Mouse (Mus musculus) layer of hippocampus, postnatal 14 days (tissue): ENCODE results near the gene Socs7. TPM values are rescaled to one million over a fixed set of nuclear protein-coding genes. Genes with fewer than 3 reads are reported as not detected.
"Not testable (repeated sequence)": the region's sequence is repeated elsewhere in the genome, so short reads cannot be mapped to it uniquely, and the experiment has no call there.

Experiments
- DNase-seq, 2 experiments: peaks; one replicate each; pipeline ENCODE4 v3.0.0; 2021 to 2022; ENCODE audit warnings: low spot score in 2 of 2, mixed read lengths in 1 of 2
- long read RNA-seq, 2 experiments: library from polyadenylated mRNA; stranded (forward); transcript quantifications; one replicate each; pipeline ENCODE4 v2.0.0; 2021
- total RNA-seq, 2 experiments: library from RNA; stranded (reverse); gene quantifications; 2 replicates each; pipeline ENCODE4 v1.2.3; 2021

The Socs7 gene
- total RNA-seq, result 10 to 100 TPM; 75.2 to 77.8 TPM
- long read RNA-seq, experiment 1, partial matches to known transcripts, result 0 of 12 reads
- long read RNA-seq, experiment 1, other reads (novel, unspliced or antisense), result 12 of 12 reads
- long read RNA-seq, experiment 2, full-length matches to known transcripts, result 2 of 31 reads
- long read RNA-seq, experiment 2, partial matches to known transcripts, result 28 of 31 reads
- long read RNA-seq, experiment 2, other reads (novel, unspliced or antisense), result 1 of 31 reads

DNA sequence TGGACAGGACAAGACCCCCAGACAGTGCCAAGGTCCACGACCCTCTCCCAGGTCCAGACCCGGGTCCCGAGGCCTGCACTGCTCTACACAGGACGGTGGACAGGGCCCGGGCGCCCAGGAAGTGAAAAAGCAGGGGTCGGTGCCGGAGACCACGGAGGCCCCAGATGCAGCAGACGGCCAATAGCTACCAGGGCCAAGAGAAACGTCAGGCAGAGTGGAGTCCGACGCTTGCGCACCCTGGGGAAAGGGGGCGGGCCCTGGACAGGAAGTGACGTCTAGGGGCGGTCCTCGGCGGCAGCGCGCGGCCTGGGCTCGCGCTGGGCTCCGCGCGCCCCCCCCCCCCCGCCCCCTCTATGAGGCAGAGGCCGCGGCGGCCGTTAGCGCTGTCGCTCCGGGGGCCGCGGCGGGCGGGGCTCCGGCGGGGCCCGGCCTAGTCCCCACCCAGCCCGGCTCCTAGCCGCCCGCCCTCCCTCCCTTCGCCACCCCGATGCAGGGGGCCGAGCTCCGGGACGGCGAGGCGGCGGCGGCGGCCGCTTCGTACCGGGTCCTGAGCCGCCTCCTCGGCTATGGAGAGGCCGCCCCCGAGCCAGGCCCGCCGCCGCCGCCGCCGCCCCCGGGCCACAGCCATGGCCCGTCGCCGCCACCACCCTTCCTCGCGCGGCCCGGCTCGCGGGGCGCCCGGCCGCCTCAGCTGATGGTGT lies at the start of gene Socs7:
Gene Socs7 (plus strand): TSS at position 604 of the 701 bp plus-strand sequence.
- DNase-seq, result peak; percentile 89 to 96

DNA sequence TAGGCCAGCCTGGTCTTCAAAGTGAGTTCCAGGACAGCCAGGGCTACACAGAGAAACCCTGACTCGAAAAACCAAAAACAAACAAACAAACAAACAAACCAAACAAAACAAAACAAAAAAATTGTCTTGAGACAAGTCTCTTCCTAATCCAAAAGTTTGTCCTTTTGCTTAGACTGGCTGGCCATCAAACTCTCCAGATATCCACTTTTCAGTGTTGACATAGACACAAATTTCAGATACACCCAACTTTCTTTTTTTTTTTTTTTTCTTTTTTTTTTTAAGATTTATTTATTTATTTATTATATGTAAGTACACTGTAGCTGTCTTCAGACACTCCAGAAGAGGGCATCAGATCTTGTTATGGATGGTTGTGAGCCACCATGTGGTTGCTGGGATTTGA lies 49.5 kb upstream of the Socs7 start:
- not testable (repeated sequence) for DNase-seq

DNA sequence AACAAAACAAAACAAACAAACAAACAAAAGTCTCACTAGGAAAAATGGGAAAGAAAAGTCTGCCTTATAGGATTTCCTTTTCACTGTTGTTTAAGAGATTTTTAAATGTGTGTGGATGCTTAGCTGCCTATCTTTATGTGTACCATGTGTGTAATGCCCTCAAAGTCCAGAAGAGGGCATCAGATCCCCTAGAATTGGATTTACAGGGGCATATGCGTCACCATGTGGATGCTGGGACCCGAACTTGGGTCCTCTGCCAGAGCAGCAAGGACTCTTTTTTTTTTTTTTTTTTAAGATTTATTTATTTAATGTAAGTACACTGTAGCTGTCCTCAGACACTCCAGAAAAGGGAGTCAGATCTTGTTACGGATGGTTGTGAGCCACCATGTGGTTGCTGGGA lies 48.2 kb upstream of the Socs7 start:
- DNase-seq, result no peak

DNA sequence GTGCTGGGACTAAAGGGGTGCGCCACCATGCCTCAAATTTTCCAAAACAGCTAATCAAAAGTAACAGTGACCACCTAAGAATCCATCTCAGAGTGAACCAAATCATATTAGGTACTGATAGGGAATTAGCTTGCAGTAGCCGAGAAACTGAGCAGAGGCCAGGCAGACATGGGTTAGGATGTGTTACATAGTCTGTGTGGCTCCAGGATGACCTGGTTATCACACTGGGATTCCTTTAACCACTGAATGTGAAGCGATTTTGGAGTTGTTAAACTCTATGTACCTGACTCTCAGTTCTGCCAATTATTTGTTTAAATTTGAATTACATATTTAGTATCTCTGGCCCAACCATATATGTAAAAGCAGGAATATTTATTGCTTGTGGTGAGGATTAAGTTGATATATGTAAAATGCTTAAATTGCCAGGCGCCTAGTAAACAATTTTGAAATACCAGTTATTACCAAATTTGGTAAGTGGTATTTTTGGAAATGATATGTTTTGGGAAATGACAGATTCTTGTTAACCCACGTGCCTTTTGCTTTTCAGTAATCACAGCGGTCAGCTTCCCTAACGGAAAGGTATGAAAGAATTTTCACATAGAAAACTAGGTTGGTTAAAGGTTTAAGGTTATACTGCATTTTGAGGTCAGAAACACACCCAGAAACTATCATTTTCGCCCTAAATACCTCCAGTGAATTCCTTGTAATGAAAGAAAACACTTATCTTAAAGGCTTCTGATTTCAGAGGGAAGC lies 47.4 kb upstream of the Socs7 start:
- DNase-seq, result no peak

DNA sequence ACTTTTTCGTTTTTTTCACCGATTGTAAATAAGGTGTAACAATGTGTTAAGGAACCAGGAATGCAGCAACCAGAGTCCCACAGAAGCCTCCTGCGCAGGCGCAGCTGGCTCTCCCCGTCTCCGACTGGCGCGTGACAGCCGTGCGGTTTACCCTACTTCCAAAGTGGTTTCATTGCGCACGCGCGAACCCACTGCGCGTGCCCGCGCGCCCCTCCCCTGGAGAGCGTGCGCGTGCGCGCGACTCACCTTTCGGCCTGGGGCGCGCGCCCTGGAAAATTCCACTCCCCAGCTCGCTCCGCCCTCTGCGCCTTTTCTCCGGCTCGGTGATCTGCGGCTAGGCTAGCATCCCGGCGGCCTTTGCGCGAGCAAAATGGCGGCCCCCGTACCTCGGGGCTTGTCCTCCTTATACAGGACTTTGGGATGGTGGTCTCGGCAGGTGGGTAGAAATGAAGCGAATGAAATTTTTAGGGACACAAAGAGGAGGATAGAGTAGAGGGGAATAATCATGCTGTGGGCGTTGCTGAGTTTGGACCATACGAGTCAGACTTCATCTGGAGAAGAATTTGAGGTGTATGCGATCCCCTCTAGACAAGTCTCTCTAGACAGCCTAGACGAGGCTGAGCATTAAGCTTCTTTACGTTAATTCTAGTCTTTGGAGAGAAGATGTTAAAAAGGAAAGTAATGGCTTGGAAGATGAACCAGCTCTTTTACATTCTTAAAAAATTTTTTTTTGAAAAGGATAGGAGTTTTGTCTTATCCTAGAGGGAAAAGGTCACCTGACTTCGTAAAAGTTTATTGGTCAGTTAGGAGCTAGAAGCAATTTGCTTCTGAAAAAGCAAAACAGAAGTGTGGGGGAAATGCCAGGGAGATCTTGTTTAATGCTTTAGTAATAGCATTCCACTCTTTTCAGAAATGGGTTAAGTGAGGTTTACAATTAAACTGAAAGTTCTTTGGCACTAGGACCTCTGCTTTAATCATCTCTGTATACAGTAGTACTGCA lies 46.5 kb upstream of the Socs7 start, which contains the start of gene Mrpl45:
Gene Mrpl45 (plus strand): TSS at position 213 of the 1,000 bp plus-strand sequence.
- DNase-seq, result peak; percentile 98 to 99

DNA sequence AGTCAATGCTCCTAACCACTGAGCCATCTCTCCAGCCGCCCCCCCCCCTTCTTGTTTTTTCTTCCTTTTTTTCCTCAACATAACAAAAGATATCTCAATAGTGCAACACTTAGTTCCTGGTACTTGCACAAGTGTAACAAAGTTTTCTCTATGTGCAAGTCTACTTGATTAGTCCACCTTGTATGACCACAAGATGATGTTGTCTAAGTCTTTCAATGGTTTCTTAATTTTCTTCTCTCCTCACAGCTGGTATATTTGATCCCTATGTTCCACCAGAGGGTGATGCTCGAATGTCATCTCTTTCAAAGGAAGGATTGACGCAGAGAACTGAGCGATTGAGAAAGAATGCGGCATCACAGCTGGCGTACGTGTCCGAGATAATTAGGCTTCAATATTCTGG lies 41.2 kb upstream of the Socs7 start:
- DNase-seq, result no peak

DNA sequence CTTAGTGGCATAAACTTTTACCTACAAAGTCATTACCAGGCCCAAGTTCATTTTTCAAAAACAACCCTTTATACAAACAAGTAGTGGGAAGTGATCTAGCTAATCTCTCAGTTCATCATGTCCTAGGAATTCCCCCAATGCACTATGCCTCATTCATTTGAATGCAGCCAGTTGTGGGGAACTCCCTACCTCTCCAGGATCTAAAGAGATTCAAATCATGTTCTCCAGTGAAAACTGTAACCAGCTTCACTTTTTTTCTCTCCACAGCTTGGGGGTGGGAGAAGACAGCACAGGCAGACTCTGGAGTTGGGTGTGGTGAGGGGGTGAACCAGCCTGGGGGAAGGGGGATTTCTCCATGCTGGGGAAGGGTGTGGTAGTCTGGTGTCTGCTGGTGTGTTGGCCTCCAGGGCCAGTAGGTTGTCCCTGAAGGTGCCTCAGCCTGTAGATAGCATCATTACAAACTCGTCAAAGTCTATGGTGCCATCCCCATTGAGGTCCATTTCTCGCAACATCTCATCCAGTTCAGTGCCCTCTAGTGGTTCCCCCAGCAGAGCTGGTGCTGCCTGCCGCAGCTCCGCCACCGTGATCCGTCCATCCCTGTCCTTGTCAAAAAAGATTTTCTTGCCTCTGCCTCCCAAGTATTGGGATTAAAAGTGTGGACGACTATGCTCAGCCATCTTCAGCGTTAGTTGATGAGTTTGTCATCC lies 40.3 kb upstream of the Socs7 start:
- not testable (repeated sequence) for DNase-seq

DNA sequence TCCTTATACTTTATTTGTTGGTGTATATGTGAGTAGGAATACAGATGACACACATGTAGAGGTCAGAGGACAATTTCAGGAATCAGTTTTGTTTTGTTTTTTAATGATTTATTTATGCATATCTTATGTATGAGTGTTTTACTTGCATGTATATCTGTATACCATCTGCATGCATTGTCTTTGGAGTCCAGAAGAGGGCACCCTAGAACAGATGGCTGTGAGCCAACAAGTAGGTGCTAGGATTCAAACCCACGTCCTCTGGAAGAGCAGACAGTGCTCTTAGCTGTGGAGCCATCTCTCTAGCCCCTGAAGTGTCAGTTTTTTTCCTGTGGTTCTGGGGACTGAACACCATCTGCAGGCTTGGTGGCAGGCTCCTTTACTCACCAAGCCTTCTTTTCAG lies 37.1 kb upstream of the Socs7 start:
- no peak for DNase-seq

DNA sequence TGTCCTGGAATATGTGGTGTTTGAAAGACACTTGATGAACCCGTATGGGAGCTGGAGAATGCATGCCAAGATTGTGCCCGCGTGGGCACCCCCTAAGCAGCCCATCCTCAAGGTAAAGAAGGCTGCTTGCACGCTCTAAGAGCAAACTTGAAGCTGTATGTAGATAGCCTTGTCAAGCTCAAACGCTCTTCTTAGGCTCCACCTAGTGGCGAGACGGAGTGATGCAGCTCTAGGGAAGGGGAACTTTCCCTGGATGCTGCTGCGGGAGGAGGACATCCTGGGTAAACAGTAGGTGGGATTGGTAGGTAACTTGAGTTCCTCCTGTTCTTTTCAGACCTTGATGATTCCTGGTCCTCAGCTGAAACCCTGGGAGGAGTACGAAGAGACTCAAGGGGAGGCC lies 34.2 kb upstream of the Socs7 start:
- DNase-seq, result peak; percentile 54 to 58

DNA sequence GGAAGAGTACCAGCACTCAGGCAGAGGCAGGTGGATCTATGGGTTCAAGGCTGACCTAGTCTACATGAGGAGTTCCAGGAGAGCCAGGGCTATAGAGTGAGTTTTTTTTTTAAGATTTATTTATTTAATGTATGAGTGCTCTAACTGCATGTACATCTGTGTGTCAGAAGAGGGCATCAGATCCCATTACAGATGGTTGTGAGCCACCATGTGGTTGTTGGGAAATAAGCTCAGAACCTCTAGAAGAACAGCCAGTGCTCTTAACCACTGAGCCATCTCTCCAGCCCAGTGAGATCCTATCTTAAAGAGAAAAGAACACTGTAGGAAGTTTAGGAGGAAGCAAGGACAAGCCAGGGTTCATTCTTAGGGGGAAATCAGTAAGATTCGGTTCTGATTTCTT lies 32.0 kb upstream of the Socs7 start:
- DNase-seq, result no peak

DNA sequence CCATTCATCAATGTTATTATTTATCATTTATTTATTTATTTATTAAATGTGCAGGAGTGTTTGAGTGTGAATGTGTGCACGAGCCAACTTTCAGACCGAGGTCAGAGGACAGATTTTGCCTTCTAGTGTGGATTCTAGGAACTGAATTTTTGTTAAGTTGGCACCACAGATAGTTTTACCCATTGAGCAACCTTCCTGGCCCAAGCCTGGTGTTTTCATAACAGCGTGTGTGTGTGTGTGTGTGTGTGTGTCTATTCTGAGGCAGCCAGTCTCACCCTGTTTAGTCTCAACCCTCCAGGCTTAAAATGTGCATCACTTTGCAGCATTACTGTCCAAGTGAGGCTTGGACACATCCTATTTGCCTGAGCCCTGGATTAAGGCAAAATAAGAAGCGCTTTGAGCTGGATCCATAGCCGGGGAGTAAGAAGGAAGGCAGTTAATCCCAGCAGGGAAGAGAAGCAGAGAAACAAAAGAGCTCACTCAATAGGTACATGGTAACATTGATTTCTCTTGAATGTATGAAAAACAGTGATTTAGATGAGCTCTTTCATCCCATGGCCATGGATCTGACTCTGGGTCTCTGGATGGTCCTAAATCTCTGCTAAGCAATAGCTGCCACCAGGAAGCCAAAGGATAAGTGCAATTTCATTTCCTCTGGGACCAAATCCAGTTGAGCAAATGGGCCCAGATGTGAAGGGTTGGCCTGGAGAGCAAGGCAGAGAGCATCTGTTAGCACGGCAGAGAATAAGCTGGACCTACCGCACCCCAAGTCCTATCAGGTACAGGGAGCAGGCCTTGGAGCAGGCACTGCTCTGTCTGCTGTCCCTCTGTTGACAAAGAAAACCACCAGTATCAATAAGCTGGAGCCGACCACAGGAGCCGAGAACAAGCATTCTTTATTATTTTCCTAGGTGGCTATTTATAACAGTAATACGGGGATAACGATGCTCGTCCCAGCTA lies 30.8 kb upstream of the Socs7 start:
- no peak for DNase-seq

DNA sequence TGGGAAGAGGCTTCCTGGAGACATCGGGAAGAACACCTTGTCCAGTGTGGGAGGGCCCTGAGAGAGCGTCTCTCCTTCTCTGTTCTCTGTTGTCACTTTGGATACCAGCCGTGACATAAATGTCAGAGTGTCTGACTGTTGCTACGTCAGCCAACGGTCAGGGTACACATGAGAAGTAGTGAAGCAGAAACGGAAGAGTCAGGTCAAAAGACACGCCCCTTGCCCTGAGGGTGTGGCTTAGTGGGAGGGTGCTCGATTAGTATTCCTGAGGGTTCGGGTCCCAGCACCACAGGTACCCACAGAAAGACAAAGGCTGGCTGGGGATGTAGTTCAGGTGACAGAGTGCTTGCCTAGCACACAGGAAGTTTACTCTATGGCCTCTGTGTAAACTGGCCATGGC lies 29.3 kb upstream of the Socs7 start:
- no peak for DNase-seq

DNA sequence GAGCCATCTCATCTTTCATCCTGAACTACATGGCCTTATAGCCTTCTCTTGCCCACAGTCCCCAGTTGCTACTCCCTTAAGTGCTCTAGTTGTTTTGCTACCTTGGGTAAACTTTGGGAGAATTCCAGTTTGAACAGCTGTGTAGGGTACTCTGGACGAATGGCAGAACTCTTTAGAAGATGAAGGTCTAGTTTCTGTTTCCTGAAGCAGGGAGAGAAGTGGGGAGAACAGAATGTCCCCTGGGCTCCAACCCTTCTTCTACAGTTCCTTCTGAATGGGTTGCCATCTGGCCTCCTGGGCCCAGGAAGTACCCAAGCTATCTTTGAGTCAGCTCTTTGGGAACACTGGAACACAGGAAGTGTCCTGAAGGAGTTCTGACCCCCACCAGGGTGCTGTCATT lies 28.5 kb upstream of the Socs7 start:
- no peak for DNase-seq

DNA sequence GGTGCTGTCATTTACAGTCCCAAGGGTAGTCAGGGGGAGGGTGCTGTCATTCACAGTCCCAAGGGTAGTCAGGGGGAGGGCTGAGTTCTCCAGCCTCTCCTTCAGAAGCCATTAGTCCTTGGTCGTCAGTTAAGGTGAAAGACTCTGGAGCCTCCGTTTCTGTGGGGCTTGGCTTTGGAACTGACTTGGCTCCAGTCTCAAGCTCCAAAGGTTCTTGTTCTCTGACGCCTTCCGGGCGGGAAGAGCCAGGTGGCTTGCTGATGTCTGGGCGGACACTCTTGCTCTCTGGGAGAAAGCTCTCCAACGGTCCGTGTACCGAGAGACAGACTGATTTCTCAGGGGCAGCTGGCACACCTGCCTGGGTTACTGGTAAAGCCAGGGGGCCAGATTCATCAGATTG lies 28.0 kb upstream of the Socs7 start:
- DNase-seq, result no peak

DNA sequence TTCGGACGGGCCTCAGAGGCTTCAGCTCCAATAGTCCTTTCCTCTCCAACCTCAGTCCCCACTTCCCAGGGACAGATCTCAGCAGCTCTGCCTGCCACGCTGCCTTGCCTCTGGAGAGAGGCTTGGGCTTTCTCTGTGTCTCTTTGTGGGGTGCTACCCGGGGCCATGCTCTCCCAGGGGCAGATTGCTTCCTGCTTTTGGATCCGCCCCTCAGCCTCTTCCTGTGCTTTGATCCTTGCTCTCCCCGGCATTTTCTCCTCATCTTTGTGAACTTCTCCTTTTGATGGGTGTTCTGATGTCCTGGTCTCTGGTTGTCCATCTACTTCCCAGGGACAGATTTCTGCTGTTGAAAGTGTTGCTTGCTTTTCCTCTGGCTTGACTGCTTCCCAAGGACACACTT lies 26.1 kb upstream of the Socs7 start:
- no peak for DNase-seq

DNA sequence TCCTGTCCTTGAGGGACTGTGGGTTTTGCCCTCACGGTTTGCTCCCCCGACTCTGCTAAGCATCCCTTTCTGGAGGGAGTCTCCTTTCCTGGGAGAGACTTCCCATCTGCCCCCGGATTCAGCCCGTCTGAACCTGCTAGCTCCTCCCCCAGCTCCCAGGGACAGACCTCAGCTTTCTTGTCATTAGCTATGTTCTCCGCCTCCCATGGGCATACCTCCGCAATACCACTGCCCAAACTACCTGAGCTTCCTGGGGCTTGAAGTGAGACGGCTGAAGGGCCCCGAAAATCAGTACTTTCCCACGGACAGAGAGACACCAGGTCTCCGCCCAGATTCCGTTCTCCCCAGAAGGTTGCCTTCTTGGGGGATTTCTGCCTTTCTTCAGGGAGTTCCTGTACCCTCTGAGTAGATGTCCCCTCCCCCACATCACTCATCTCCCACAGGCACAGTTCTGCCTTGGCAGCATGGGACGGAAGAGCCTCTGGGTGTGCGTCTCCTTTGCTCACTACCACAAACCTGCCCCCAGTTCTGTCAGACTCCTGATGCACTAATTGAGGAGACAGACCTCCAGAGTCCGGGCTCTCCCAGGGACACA lies 25.5 kb upstream of the Socs7 start:
- no peak for DNase-seq

DNA sequence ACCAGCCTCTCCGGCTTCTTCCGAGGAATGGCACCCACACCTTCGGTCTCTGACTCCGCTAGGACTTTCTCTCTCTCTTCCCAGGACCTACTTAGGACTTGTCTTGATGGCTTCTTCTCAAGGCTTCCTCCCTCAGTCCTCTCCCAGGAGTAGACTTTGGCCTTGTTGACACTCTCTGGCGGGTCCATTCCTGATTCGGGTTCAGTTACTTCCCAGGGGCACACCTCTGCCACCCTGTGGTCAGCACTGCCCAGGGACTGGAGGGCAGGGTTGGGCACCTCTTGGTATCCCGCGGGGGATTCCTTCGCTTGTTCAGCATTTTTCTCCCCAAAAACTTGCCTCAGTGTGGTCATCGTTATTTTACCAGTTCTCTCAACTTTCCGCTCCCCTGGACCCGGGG lies 25.0 kb upstream of the Socs7 start:
- DNase-seq, result no peak

DNA sequence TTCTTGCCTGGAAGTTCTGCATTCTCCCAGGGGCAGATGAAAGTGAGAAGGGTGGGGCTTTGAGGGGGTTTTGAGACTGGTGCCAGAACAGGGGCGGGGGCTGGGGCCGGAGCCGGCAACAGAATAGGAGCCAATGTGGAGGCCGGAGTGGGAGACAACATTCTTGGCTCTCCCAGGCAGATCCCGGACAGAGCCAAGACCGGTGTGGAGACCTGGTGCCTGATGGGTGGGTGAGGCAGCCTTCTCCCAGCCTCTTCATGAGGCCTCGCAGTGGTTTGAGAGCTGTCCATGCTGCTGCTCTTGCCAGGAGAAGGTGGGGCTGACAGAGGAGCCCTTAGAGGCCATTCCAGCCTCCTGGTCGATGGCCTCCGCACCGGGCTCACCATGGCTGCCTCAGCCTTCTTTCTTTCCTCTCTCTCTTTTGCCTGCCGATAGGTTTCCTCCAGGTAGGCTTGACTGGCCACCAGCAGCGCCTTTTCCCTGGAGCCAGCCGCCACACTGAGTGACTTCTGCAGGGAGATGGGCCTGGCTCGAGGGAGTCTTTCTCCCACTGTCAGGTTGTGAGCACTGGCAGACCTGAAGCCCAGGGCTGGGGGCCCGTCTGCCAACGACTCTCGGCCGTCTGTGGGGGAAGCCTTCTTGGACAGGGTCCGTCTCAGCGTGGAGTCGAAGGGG lies 23.9 kb upstream of the Socs7 start:
- DNase-seq, result no peak
